Mouse (Mus musculus) embryo, embryonic 11.5 days (tissue): Measurements from ENCODE around the gene Hoxd13.

ENCODE experiments used
- DNase-seq: peaks from one replicate; pipeline ENCODE4 v3.0.0-alpha.2; 2012; ENCODE audit warnings: low read depth, low spot score

The Hoxd13 gene

DNA sequence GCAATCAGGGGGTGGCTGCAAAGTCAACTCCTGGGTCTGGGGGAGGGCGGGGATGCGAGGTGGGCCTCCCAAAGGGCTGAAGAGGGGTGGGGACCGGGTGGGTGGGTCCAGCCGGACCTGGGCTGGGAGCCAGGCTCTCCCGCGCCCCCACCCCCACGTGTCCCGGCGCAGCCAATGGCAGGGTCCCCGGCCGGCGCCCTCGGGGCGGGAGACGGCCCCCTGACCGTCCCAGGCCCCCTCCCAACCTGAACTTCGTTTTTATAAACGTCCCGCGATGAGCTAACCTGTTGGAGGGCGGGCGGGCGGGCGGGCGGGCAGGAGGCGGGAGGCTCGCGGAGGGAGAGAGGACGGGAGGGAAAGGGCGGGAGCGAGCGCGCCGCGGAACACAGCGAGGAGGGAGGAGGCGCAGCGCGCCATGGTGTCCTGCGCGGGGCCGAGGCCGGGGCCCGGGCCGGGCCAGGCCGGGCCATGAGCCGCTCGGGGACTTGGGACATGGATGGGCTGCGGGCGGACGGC is at the start of gene Hoxd13:
Gene Hoxd13, plus strand, starts transcription at position 469 of the 516 bp plus-strand sequence.
- DNase-seq, result no peak

DNA sequence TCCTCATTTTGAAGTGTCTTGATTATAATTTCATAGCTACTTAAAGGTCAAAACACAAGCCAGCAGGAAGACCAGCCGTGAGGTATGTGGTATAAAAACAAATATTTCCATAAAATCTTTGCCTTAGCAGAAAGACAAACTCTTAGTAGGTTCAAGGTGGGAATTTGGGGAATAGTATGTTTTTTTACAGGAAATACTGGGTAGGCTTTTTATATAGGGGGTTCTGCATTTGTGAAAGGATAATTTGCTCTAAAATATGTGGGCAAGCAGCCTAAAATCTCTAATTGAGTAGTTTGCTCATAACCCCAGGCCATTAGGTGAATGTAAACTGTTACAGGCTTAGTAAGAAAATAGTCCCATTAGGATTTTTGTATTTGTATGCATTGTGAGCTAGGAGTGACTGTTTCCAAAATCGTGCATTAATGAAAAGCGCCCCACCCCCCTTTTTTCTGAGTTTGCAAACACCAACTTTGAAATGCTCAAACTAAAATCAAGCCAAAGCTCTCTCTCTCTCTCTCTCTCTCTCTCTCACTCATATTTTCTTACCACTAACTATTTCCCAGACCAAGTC is 48.3 kb upstream of the Hoxd13 start:
- no peak for DNase-seq

DNA sequence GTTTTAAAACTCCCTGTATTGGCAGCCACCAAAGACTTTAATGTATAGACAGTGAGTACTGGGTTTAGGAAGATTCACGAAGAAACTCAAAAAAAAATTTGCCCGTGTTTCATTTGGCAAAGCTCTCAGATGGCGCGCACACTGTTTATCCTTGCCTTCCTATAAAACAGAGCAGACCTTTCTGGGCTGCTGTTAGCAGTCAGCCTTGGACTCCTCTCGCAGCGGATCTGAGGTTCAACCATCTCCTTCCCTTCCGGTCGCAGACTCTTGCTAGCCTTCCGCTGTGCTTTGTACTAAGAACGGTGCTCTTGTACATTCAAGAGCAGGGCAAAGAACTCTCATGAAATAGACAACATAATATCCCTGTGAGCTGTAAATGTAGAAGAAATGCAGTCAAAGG is 47.7 kb upstream of the Hoxd13 start:
- DNase-seq, result no peak

DNA sequence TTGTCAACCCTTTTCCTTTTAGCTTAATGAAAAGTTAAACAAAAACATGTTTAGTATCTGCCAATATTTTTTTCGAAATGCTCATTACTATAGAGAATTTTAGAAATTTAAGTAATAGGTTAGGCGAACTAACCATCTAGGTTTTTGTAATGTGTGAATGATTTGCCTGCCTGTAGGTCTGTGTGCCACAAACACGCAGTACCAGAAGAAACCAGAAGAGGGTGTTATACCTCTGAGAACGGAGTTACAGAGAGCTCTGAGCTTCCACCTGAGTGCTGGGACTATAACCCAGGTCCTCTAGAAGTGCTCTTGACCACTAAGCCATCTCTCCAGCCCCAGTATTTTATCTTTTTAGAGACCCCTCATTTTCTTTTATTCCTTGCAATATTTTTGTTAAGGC is 32.7 kb upstream of the Hoxd13 start:
- DNase-seq, result no peak

GRCm38 (mm10) chr2:74642431-74642830 is 25.7 kb upstream of the Hoxd13 start:
- no peak for DNase-seq

DNA sequence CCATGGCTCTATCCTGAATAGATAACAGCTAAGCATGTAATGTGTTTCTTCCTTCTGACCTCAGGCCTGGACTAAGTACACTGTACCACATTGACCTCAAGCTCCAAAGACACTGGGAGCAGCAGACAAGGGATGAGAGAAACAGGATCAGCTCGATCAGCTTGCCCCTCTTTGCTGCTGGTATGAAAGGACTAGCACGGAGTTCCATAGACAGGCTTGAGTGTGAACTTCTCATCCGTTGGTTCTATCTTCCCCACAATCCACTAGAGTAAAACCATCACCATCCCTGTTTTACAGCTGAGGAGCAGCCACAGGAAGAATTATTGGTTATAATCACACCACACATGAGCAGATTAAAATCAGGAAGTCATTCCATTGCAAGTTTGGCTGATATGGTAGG is 22.5 kb upstream of the Hoxd13 start:
- no peak for DNase-seq

- DNase-seq, result no peak
Observed at GRCm38 (mm10) chr2:74647082-74647864, 20.8 kb upstream of the Hoxd13 start.

DNA sequence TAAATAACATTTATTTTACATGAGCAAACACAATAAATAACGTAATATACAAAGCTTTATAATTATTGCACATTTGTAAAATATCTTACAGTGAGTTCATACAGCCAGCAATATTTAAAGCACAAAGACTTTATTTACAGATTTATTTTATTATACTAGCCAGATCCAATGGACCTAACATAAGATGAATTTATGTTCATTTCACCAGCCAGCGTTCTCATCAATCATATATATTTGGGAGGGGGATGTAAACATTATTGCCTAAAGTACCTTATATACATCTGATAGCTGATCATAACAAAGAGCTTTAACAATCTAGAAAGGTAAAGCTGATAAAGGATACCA is 15.1 kb upstream of the Hoxd13 start:
- no peak for DNase-seq

- no peak for DNase-seq
Observed at GRCm38 (mm10) chr2:74653781-74654535, 14.2 kb upstream of the Hoxd13 start.

GRCm38 (mm10) chr2:74654743-74655419 is 13.2 kb upstream of the Hoxd13 start:
- no peak for DNase-seq

GRCm38 (mm10) chr2:74655420-74655781 is 12.7 kb upstream of the Hoxd13 start:
- DNase-seq, result no peak

- no peak for DNase-seq
Observed at GRCm38 (mm10) chr2:74655821-74656631, 12.1 kb upstream of the Hoxd13 start.

GRCm38 (mm10) chr2:74656632-74657021 is 11.5 kb upstream of the Hoxd13 start:
- DNase-seq, result no peak

GRCm38 (mm10) chr2:74657251-74658023 is 10.7 kb upstream of the Hoxd13 start:
- DNase-seq, result no peak

DNA sequence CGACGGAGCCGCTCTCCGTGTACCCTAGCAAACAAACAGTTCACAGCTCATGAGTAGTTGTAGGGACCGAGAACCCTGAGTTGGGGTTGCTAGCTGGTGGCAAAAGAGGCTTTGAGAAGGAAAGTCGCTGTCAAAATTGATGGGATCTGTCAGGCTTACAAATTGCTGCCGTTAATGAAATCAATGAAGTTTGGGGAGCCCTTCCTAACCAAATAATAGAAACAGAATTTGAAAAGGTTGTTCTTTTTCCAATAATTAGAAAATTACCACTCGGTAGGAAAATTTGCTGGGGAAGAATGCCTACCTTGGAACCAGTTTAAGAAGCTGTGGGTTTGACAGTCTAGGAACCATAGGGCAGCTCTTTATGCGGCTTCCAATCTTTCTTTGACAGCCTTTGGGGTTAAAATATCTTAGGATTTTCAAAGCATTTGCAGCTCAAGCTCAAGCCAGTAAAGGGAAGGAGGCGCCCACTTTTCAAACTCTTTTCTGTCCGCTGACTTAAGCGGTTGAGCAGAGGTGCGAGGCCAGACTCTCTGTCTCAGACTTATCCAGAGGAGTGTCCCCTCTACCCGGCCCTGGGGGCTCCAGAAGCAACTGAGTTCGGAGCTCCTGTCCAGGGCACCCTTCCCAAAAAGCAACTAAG is 10.0 kb upstream of the Hoxd13 start:
- no peak for DNase-seq

DNA sequence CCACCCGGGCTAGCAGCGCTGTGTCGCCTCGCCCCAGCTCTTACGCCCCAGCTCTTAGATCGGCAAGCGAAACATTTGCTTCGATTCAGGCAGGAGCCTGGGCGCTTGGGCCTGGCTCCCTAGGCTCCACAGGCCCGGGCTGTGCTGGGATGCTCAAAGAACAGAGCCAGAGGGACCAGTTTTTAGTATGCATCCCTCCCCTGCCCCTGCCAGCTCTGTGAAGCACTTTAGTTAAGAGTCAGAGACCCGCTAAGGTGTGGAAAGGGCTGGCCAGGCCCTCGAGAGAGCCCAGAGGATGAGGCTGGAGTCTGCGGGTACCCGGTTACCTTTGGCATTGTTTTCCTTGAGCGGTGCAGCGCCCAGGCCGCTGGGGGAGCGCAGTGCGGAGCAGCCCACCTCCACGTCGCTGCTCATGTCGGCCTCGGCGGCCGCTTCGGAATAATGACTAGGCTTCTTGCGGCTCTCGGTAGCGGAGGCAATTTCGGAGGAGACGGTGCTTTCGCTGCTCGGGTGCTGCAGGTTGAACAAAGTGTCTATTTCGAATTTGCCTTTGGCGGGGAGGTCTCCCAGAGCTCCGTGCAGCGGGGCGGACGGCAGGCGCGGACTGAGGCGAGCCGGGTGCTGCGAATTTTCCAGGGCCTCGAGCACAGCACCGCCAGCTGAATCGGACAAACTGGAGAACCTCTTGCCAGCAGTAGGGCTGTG is 9.3 kb upstream of the Hoxd13 start:
- DNase-seq, result no peak

- no peak for DNase-seq
Observed at GRCm38 (mm10) chr2:74659507-74660005, 8.6 kb upstream of the Hoxd13 start, which contains the start of gene Evx2. Gene Evx2, minus strand, starts transcription at chr2:74659557.

DNA sequence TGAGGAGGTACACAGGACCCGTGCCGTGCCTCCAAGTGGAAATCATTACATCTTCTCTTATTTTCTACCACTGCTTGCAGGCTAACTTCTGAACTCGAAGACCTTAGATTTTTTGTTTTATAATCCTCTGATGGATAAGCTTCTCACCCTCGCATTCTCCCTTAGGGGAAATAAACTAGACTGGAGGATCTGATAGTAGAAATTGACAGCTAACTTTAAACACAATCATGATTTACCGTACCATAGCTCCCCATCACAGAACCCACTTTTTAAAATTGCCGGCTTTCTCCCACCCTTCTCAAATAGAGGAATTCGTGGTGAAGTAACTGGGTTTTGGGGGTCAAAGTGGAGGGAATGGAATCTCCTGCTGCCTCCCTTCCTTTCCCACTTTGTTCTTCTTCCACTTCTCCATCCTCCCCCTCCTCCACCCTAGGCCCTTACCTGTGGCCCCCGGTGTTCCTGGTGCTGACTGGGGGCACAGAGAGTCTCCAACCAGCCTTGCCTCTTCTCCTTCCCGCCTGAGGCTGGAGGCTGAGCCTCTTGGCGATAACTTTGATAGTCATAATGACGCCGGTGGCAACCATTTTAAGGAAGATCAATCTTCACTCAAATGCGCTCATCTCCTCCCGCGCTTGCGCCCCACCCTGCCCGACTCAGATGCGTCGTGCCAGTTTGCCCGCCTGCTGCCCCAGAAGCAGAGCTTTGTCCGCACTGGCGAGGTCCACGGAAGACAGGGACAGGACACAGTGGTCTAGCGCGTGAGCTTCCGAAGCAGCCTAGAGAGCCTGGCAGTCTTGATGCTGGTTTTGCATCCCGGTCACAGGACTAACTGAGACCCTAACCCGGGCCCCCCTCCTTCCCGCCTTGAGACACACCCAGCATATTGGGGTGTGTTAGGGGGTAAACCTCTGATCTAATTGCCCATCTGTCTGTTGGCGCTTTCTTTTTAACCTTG is 7.4 kb upstream of the Hoxd13 start:
- no peak for DNase-seq
